Mouse (Mus musculus): Measurements from ENCODE around the gene Myo15.

DNA sequence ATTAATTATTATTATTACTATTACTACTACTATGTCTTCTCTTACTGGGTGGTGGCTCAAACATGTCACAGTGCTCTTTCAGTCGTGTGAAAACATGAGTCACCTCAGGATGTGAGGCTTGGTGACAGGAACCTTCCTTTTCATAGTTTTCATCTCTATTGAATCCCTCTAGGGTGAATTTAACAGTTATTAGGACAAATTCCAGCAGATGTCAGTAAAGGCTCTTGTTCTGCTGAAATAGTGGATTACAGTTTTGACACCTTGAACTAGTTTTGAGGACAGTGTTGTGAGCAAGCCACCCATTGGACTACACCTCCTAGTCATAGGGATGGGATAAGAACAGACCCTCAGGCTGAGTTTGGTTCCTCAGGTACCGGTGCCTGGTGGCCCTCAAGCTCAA, 26.6 kb downstream of the Myo15 start:
- no peak for TF ChIP-seq CTCF (IDR thresholded peaks at IDR 0.05; ENCODE audit: low read depth)
- TF ChIP-seq EP300 (IDR thresholded peaks at IDR 0.05; ENCODE audit: low read depth), result no peak

Data from heart, postnatal 0 days (tissue).